Mouse (Mus musculus) frontal cortex, adult (tissue): ENCODE results near the gene Saa2.

Experiments
- ATAC-seq: cut with Nextera tagmentation; 2 replicates; pipeline ENCODE4 v1.9.2; 2017; ENCODE audit warnings: mild to moderate bottlenecking, moderate library complexity, mixed read lengths; ENCODE audit not compliant: low TSS enrichment

Gene Saa2

GRCm38 (mm10) chr7:46762601-46763000, 11.0 kb downstream of the Saa2 start:
- ATAC-seq = no peak

- ATAC-seq = no peak
These were observed 13.1 kb downstream of the Saa2 start for GRCm38 (mm10) chr7:46764672-46765071.

GRCm38 (mm10) chr7:46767371-46767770, 15.8 kb downstream of the Saa2 start:
- ATAC-seq = no peak

- no peak for ATAC-seq
These were observed 16.9 kb downstream of the Saa2 start for GRCm38 (mm10) chr7:46768451-46768850.

- peak; percentile 72; the same call in 1 of the 2 replicates for ATAC-seq
These were observed 19.1 kb downstream of the Saa2 start for GRCm38 (mm10) chr7:46770706-46771105.

- ATAC-seq = no peak
These were observed 37.7 kb downstream of the Saa2 start for GRCm38 (mm10) chr7:46789177-46789849.

- ATAC-seq = no peak
These were observed 42.3 kb downstream of the Saa2 start for GRCm38 (mm10) chr7:46793871-46794270.

GRCm38 (mm10) chr7:46795287-46796205, 44.0 kb downstream of the Saa2 start, which contains the start of the genes Hps5 and Gtf2h1:
Gene Hps5, minus strand, starts transcription at chr7:46796064.
Gene Gtf2h1, plus strand, starts transcription at chr7:46796103.
- peak; percentile 96 for ATAC-seq

- ATAC-seq = peak; percentile 8; the same call in 1 of the 2 replicates
These were observed 44.7 kb downstream of the Saa2 start for GRCm38 (mm10) chr7:46796206-46796679.

GRCm38 (mm10) chr7:46796779-46797178, 45.2 kb downstream of the Saa2 start:
- no peak for ATAC-seq
